Mouse (Mus musculus) neural tube, embryonic 13.5 days (tissue): ENCODE data around the gene Ifit3b. TPM values are rescaled to one million over a fixed set of nuclear protein-coding genes. Genes with fewer than 3 reads are reported as not detected.
A peak's percentile ranks its signal among the peaks of the same experiment; 100 is the strongest.
"Not testable (repeated sequence)": the region's sequence is repeated elsewhere in the genome, so short reads cannot be mapped to it uniquely, and the experiment has no call there.

Source experiments
- ATAC-seq: fragments of 200-750 bp; cut with Nextera tagmentation; 2 replicates; pipeline ENCODE4 v1.8.0; 2017; ENCODE audit warnings: low read depth, mild to moderate bottlenecking, moderate TSS enrichment, moderate library complexity
- H3K27ac ChIP-seq: fragments of 300-500 bp; sonication (generic); replicated peaks from 2 replicates; pipeline ENCODE4 v1.5.1; 2015; ENCODE audit warnings: moderate library complexity, mild to moderate bottlenecking, inconsistent platforms
- H3K27me3 ChIP-seq: fragments of 300-500 bp; sonication (generic); 2 replicates; pipeline ENCODE4 v1.6.1; 2015; ENCODE audit warnings: mild to moderate bottlenecking, inconsistent platforms
- H3K36me3 ChIP-seq: fragments of 300-500 bp; sonication (generic); 2 replicates; pipeline ENCODE4 v1.6.1; 2015; ENCODE audit warnings: mild to moderate bottlenecking, inconsistent platforms
- H3K4me1 ChIP-seq: fragments of 300-500 bp; sonication (generic); replicated peaks from 2 replicates; pipeline ENCODE4 v1.6.1; 2015; ENCODE audit warnings: inconsistent platforms
- H3K4me2 ChIP-seq: fragments of 300-500 bp; sonication (generic); 2 replicates; pipeline ENCODE4 v1.6.1; 2015; ENCODE audit warnings: inconsistent platforms, mild to moderate bottlenecking, moderate library complexity
- H3K4me3 ChIP-seq: fragments of 300-500 bp; sonication (generic); 2 replicates; pipeline ENCODE4 v1.5.1; 2015; ENCODE audit warnings: mild to moderate bottlenecking, inconsistent platforms
- H3K9ac ChIP-seq: fragments of 300-500 bp; sonication (generic); 2 replicates; pipeline ENCODE4 v1.6.1; 2015; ENCODE audit warnings: moderate library complexity, mild to moderate bottlenecking, inconsistent platforms
- H3K9me3 ChIP-seq: fragments of 300-500 bp; sonication (generic); 2 replicates; pipeline ENCODE4 v1.6.1; 2016; ENCODE audit warnings: inconsistent platforms
- WGBS: fragments of 180-500 bp; shearing (Covaris S2); methylation state at CpG from one replicate; pipeline ENCODE4 v1.1.7; 2015; 5-methylcytosine and 5-hydroxymethylcytosine counted together
- polyA plus RNA-seq: library from polyadenylated mRNA; unstranded; fragments of >200 nt; fragmentation: Nextera tagmentation; extraction: Ambion mirVana; gene quantifications from 2 replicates; pipeline ENCODE4 v1.2.1, GENCODE M21; 2015

Gene Ifit3b
- 0.35 TPM in 1 of 2 replicates, not detected in the other for polyA plus RNA-seq

GRCm38 (mm10) chr19:34607237-34608051, at the start of gene Ifit3b:
Gene Ifit3b, plus strand, starts transcription at chr19:34607970.
- WGBS = 63% methylated on average over 4 of the region's 4 CpGs

GRCm38 (mm10) chr19:34562556-34562955, 45.2 kb upstream of the Ifit3b start:
- no peak for ATAC-seq
- H3K4me1 ChIP-seq = no peaks in the 10 kb centered on the region
- H3K36me3 ChIP-seq = no peaks in the 10 kb centered on the region
- no peaks in the 10 kb centered on the region for H3K9me3 ChIP-seq
- H3K9ac ChIP-seq = no peak overlapping the region
- no peak overlapping the region for H3K4me2 ChIP-seq
- no peaks in the 10 kb centered on the region for H3K27me3 ChIP-seq
- no peak overlapping the region for H3K27ac ChIP-seq
- H3K4me3 ChIP-seq = no peak overlapping the region

More at GRCm38 (mm10) chr19:34607237-34608051, at the start of gene Ifit3b:
- H3K4me2 ChIP-seq, H3K4me1 ChIP-seq, H3K9ac ChIP-seq, H3K27me3 ChIP-seq, H3K4me3 ChIP-seq, H3K36me3 ChIP-seq, H3K9me3 ChIP-seq, H3K27ac ChIP-seq: not testable (repeated sequence)
- ATAC-seq = peak; percentile 40

GRCm38 (mm10) chr19:34566178-34566784, 41.5 kb upstream of the Ifit3b start:
- no peak overlapping the region for H3K4me3 ChIP-seq
- no peak for ATAC-seq
- no peaks in the 10 kb centered on the region for H3K9me3 ChIP-seq
- H3K4me2 ChIP-seq = no peak overlapping the region
- no peak overlapping the region for H3K9ac ChIP-seq
- H3K36me3 ChIP-seq = no peaks in the 10 kb centered on the region
- no peaks in the 10 kb centered on the region for H3K27me3 ChIP-seq
- peaks cover 6% of the 10 kb centered on the region; the same call in 1 of the 2 replicates for H3K4me1 ChIP-seq
- WGBS = 91% methylated on average over 1 of the region's 1 CpGs
- no peak overlapping the region for H3K27ac ChIP-seq

GRCm38 (mm10) chr19:34568988-34569895, 38.5 kb upstream of the Ifit3b start:
- Histone ChIP-seq H3K36me3 (no peaks in the 10 kb centered on the region), H3K27ac (no peak overlapping the region), H3K4me3 (no peak overlapping the region), H3K9ac (no peak overlapping the region), H3K4me1 (peaks cover 8% of the 10 kb centered on the region; the same call in 1 of the 2 replicates), H3K27me3 (no peaks in the 10 kb centered on the region), H3K9me3 (no peaks in the 10 kb centered on the region), H3K4me2 (no peak overlapping the region)
- no peak for ATAC-seq
- WGBS = 70% methylated on average over 7 of the region's 7 CpGs

GRCm38 (mm10) chr19:34569896-34570476, 37.8 kb upstream of the Ifit3b start:
- 76% methylated on average over 4 of the region's 4 CpGs for WGBS

GRCm38 (mm10) chr19:34571080-34571479, 36.7 kb upstream of the Ifit3b start:
- H3K4me3 ChIP-seq = no peak overlapping the region
- H3K27ac ChIP-seq = no peak overlapping the region
- peak; percentile 72 for ATAC-seq
- 68% methylated on average over 1 of the region's 1 CpGs for WGBS
- peaks cover 8% of the 10 kb centered on the region; the same call in 1 of the 2 replicates for H3K4me1 ChIP-seq
- no peaks in the 10 kb centered on the region for H3K9me3 ChIP-seq
- H3K4me2 ChIP-seq = no peak overlapping the region
- no peaks in the 10 kb centered on the region for H3K27me3 ChIP-seq
- no peak overlapping the region for H3K9ac ChIP-seq
- no peaks in the 10 kb centered on the region for H3K36me3 ChIP-seq

More at GRCm38 (mm10) chr19:34569896-34570476, 37.8 kb upstream of the Ifit3b start:
- Histone ChIP-seq H3K36me3 (no peaks in the 10 kb centered on the region), H3K4me1 (peaks cover 8% of the 10 kb centered on the region; the same call in 1 of the 2 replicates), H3K4me3 (no peak overlapping the region), H3K9ac (no peak overlapping the region), H3K9me3 (no peaks in the 10 kb centered on the region), H3K27ac (no peak overlapping the region), H3K27me3 (no peaks in the 10 kb centered on the region), H3K4me2 (no peak overlapping the region)
- ATAC-seq = no peak

- H3K4me1 ChIP-seq = peaks cover 8% of the 10 kb centered on the region; the same call in 1 of the 2 replicates
- H3K27me3 ChIP-seq = no peaks in the 10 kb centered on the region
- H3K4me2 ChIP-seq = no peak overlapping the region
- 93% methylated on average over 5 of the region's 5 CpGs for WGBS
- no peaks in the 10 kb centered on the region for H3K9me3 ChIP-seq
- H3K4me3 ChIP-seq = no peak overlapping the region
- H3K36me3 ChIP-seq = no peaks in the 10 kb centered on the region
- H3K9ac ChIP-seq = no peak overlapping the region
- no peak for ATAC-seq
- no peak overlapping the region for H3K27ac ChIP-seq
These were observed 34.1 kb upstream of the Ifit3b start for GRCm38 (mm10) chr19:34573650-34574049.

- WGBS = 83% methylated on average over 1 of the region's 1 CpGs
- no peak overlapping the region for H3K27ac ChIP-seq
- H3K36me3 ChIP-seq = no peaks in the 10 kb centered on the region
- no peaks in the 10 kb centered on the region for H3K27me3 ChIP-seq
- no peak for ATAC-seq
- no peak overlapping the region for H3K4me2 ChIP-seq
- no peaks in the 10 kb centered on the region for H3K9me3 ChIP-seq
- H3K4me1 ChIP-seq = no peaks in the 10 kb centered on the region
- H3K9ac ChIP-seq = no peak overlapping the region
- H3K4me3 ChIP-seq = no peak overlapping the region
These were observed 30.6 kb upstream of the Ifit3b start for GRCm38 (mm10) chr19:34577121-34577520.

GRCm38 (mm10) chr19:34582696-34583095, 25.1 kb upstream of the Ifit3b start:
- not testable (repeated sequence) for H3K9me3 ChIP-seq, ATAC-seq, H3K4me3 ChIP-seq, H3K9ac ChIP-seq, H3K36me3 ChIP-seq, H3K27ac ChIP-seq, H3K27me3 ChIP-seq, H3K4me1 ChIP-seq, H3K4me2 ChIP-seq
- 90% methylated on average over 2 of the region's 2 CpGs for WGBS

GRCm38 (mm10) chr19:34583126-34583766, 24.5 kb upstream of the Ifit3b start, which contains the start of gene Ifit3:
Gene Ifit3, plus strand, starts transcription at chr19:34583531.
- H3K4me3 ChIP-seq, H3K27ac ChIP-seq, H3K4me2 ChIP-seq, H3K9me3 ChIP-seq, H3K27me3 ChIP-seq, H3K4me1 ChIP-seq, H3K36me3 ChIP-seq, ATAC-seq, H3K9ac ChIP-seq: not testable (repeated sequence)
- WGBS = 56% methylated on average over 2 of the region's 2 CpGs

- not testable (repeated sequence) for ATAC-seq, H3K4me1 ChIP-seq, H3K9me3 ChIP-seq, H3K9ac ChIP-seq, H3K27ac ChIP-seq, H3K36me3 ChIP-seq, H3K4me2 ChIP-seq, H3K27me3 ChIP-seq, H3K4me3 ChIP-seq
- 75% methylated on average over 5 of the region's 5 CpGs for WGBS
These were observed 21.9 kb upstream of the Ifit3b start for GRCm38 (mm10) chr19:34585740-34586458.
